Mouse (Mus musculus) splenic B cell, adult 2 months (primary cell): ENCODE results near the gene Snapc3.
A peak's percentile ranks its signal among the peaks of the same experiment; 100 is the strongest.

ENCODE experiments used
- DNase-seq: peaks from one replicate; pipeline ENCODE4 v3.0.0-alpha.2; 2011; ENCODE audit warnings: low read depth, low spot score
- H3K27me3 ChIP-seq: 2 replicates; pipeline ENCODE4 v1.6.1; 2012; ENCODE audit warnings: mild to moderate bottlenecking, low read length, moderate library complexity, mixed read lengths; ENCODE audit not compliant: control insufficient read depth, poor library complexity, insufficient read depth, severe bottlenecking
- H3K36me3 ChIP-seq: 2 replicates; pipeline ENCODE4 v1.6.1; 2012; ENCODE audit warnings: mild to moderate bottlenecking, low read length, moderate library complexity, mixed read lengths; ENCODE audit not compliant: control insufficient read depth, poor library complexity, insufficient read depth, severe bottlenecking

Snapc3 gene

GRCm38 (mm10) chr4:83400691-83401595 lies 16.6 kb upstream of the Snapc3 start:
- DNase-seq = no peak
- H3K27me3 ChIP-seq = no peaks in the 10 kb centered on the region
- H3K36me3 ChIP-seq = no peaks in the 10 kb centered on the region

GRCm38 (mm10) chr4:83401712-83402111 lies 15.8 kb upstream of the Snapc3 start:
- H3K27me3 ChIP-seq = no peaks in the 10 kb centered on the region
- DNase-seq = no peak

GRCm38 (mm10) chr4:83407688-83408087 lies 9.8 kb upstream of the Snapc3 start:
- no peaks in the 10 kb centered on the region for H3K36me3 ChIP-seq
- DNase-seq = no peak
- no peaks in the 10 kb centered on the region for H3K27me3 ChIP-seq

More at GRCm38 (mm10) chr4:83401712-83402111, 15.8 kb upstream of the Snapc3 start:
- H3K36me3 ChIP-seq = no peaks in the 10 kb centered on the region

GRCm38 (mm10) chr4:83409867-83410505 lies 7.5 kb upstream of the Snapc3 start:
- H3K27me3 ChIP-seq = no peaks in the 10 kb centered on the region

GRCm38 (mm10) chr4:83412060-83412459 lies 5.5 kb upstream of the Snapc3 start:
- no peak for DNase-seq
- Histone ChIP-seq H3K36me3 (no peaks in the 10 kb centered on the region), H3K27me3 (no peaks in the 10 kb centered on the region)

More at GRCm38 (mm10) chr4:83409867-83410505, 7.5 kb upstream of the Snapc3 start:
- peak; percentile 23 for DNase-seq
- no peaks in the 10 kb centered on the region for H3K36me3 ChIP-seq

GRCm38 (mm10) chr4:83414241-83414824 lies 3.2 kb upstream of the Snapc3 start:
- no peaks in the 10 kb centered on the region for H3K27me3 ChIP-seq
- no peaks in the 10 kb centered on the region for H3K36me3 ChIP-seq
- no peak for DNase-seq

- Histone ChIP-seq H3K27me3 (no peaks in the 10 kb centered on the region), H3K36me3 (no peaks in the 10 kb centered on the region)
- DNase-seq = no peak
Observed at GRCm38 (mm10) chr4:83417820-83418186, 279 bp downstream of the Snapc3 start.

GRCm38 (mm10) chr4:83418781-83419180 lies 1.3 kb downstream of the Snapc3 start:
- H3K36me3 ChIP-seq = no peaks in the 10 kb centered on the region; the same call in 1 of the 2 replicates
- no peak for DNase-seq

GRCm38 (mm10) chr4:83423641-83424040 lies 6.1 kb downstream of the Snapc3 start:
- Histone ChIP-seq H3K27me3 (no peaks in the 10 kb centered on the region), H3K36me3 (no peaks in the 10 kb centered on the region; the same call in 1 of the 2 replicates)
- no peak for DNase-seq

More at GRCm38 (mm10) chr4:83418781-83419180, 1.3 kb downstream of the Snapc3 start:
- no peaks in the 10 kb centered on the region for H3K27me3 ChIP-seq

- Histone ChIP-seq H3K36me3 (peaks cover 3% of the 10 kb centered on the region; the same call in 1 of the 2 replicates), H3K27me3 (no peaks in the 10 kb centered on the region)
- DNase-seq = no peak
Observed at GRCm38 (mm10) chr4:83425119-83425518, 7.6 kb downstream of the Snapc3 start.

- no peak for DNase-seq
- H3K27me3 ChIP-seq = no peaks in the 10 kb centered on the region
- peaks cover 6% of the 10 kb centered on the region; the same call in 1 of the 2 replicates for H3K36me3 ChIP-seq
Observed at GRCm38 (mm10) chr4:83427141-83427540, 9.6 kb downstream of the Snapc3 start.

- DNase-seq = no peak
- no peaks in the 10 kb centered on the region for H3K27me3 ChIP-seq
- peaks cover 6% of the 10 kb centered on the region; the same call in 1 of the 2 replicates for H3K36me3 ChIP-seq
Observed at GRCm38 (mm10) chr4:83427696-83428095, 10.2 kb downstream of the Snapc3 start.

- Histone ChIP-seq H3K36me3 (peaks cover 6% of the 10 kb centered on the region; the same call in 1 of the 2 replicates), H3K27me3 (no peaks in the 10 kb centered on the region)
- DNase-seq = peak; percentile 61
Observed at GRCm38 (mm10) chr4:83428845-83429244, 11.3 kb downstream of the Snapc3 start.

GRCm38 (mm10) chr4:83431950-83432349 lies 14.4 kb downstream of the Snapc3 start:
- H3K27me3 ChIP-seq = no peaks in the 10 kb centered on the region
- no peak for DNase-seq

GRCm38 (mm10) chr4:83432901-83433300 lies 15.4 kb downstream of the Snapc3 start:
- DNase-seq = no peak
- Histone ChIP-seq H3K27me3 (no peaks in the 10 kb centered on the region), H3K36me3 (peaks cover 13% of the 10 kb centered on the region)

More at GRCm38 (mm10) chr4:83431950-83432349, 14.4 kb downstream of the Snapc3 start:
- H3K36me3 ChIP-seq = peaks cover 13% of the 10 kb centered on the region
